Mouse (Mus musculus): ENCODE data around the gene Psmb9.

Gene Psmb9

DNA sequence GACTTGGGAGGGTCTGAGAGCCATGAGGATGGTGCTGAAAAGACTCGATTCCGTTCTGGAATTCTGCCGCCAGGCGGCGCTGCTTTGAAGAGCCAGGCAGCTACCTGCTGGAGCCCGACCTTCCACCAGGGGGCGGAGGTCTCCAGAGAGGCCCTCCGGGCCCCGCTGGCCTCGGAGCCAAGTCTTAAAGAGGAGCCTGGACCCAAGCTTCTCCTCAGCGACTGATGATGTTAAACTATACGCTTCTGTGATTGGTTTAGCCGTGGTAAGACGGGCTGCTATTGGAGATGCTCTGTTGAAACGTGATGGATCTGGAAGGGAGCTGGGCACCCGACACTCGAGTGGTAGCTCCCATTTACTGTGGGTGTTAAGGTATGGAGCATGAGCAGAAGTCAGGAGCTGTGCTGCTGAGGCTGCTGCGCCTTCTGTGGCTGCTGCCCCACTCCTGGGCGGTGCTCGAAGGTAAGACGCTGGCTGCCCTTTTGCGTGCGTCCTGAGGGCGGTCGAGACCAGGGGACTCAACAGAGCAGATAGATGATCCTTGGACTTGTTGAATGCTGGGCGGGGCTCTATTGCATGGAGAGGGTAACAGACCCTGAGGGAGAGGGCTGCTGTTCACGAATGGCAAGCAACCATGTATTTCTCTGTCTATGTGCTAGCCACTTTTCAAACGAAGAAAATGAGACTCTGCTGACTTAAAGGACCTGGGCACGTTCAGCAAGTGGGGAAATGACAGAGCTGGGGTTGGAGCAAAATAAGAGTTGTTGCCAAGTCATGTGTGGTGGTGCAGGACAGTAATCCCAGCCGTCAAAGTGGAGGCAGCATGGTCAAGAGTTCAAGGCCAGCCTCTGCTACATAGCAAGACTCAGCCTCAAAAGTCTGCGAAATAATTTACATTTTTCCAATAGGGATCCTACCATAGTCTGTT lies 52.0 kb downstream of the Psmb9 start:
- DNase-seq = peak; percentile 98

DNA sequence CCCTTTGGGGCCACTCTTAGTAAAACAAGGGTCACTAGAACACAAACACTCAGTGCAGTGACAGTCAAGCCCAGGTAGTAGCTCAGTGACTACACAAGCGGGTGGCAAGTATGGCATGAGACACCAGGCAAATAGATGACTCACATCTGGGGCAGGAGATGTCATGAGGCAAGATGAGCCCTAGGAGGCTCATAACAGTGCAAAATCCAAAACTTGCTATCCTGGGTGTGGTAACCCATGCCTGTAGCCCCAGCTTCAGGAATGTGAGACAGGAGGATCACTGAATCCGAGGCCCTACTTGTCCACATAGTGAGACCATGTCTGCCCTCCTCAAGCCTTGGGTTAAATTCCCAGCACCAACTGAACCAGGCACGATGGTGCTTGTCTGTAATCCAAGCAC lies 53.1 kb downstream of the Psmb9 start:
- no peak for DNase-seq

DNA sequence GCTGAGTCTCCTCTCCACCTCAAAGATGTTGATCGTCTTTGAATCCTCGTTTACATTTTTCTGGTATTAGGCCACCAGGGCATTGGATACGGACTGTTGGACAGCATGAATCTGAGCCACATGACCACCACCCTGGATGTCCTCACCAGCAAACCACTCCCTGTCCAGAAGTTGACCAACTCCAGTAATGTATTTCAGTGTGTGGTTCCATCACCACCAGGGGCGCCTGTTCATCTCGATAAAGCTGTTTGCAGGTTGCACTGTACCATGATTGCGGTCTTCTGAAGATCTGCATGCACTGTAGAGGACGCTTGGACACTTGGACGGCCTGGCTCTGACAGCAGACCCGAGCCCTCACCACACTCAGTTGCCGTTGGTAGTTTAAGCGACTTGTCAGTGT lies 54.3 kb downstream of the Psmb9 start:
- no peak for DNase-seq

All from kidney, adult 18-20 months (tissue).